Mouse (Mus musculus): ENCODE results near the gene Kctd15. TPM values are rescaled to one million over a fixed set of nuclear protein-coding genes. Genes with fewer than 3 reads are reported as not detected.

Kctd15 gene
- polyA plus RNA-seq, 1 experiment = 26.7 TPM

GRCm38 (mm10) chr7:34632966-34633742 is 23.4 kb downstream of the Kctd15 start:
- H3ac ChIP-seq (ENCODE audit: control insufficient read depth, insufficient read length, low read depth) = no peak overlapping the region
- TF ChIP-seq FOSL1 (IDR thresholded peaks at IDR 0.05; ENCODE audit: insufficient read depth, low read length, poor library complexity, severe bottlenecking) (no peak), MYOG (IDR thresholded peaks at IDR 0.05; ENCODE audit: control insufficient read depth, extremely low read depth, insufficient read length) (no peak), MYOD1 (IDR thresholded peaks at IDR 0.05; ENCODE audit: control insufficient read depth, insufficient read length, low read depth) (no peak), CEBPB (IDR thresholded peaks at IDR 0.05; ENCODE audit: low read depth) (no peak), CTCF (IDR thresholded peaks at IDR 0.05; ENCODE audit: control insufficient read depth, insufficient read depth, insufficient read length) (no peak), USF1 (IDR thresholded peaks at IDR 0.05; ENCODE audit: low read depth) (no peak), MAX (IDR thresholded peaks at IDR 0.05) (no peak)
- H3K36me3 ChIP-seq (ENCODE audit: control insufficient read depth, insufficient read depth) = no peaks in the 10 kb centered on the region
- no peaks in the 10 kb centered on the region for H3K79me3 ChIP-seq (ENCODE audit: low read depth)
- no peaks in the 10 kb centered on the region for H3K79me2 ChIP-seq (ENCODE audit: control insufficient read depth, insufficient read depth)
- no peak overlapping the region for H3K4me3 ChIP-seq (ENCODE audit: insufficient read depth, poor library complexity, severe bottlenecking)
- no peaks in the 10 kb centered on the region for H3K27me3 ChIP-seq (ENCODE audit: control insufficient read depth, insufficient read depth, insufficient read length)

GRCm38 (mm10) chr7:34630211-34631085 is 26.1 kb downstream of the Kctd15 start:
- Histone ChIP-seq H3K79me3 (ENCODE audit: low read depth) (no peaks in the 10 kb centered on the region), H3K27me3 (ENCODE audit: control insufficient read depth, insufficient read depth, insufficient read length) (no peaks in the 10 kb centered on the region), H3K79me2 (ENCODE audit: control insufficient read depth, insufficient read depth) (no peaks in the 10 kb centered on the region), H3ac (ENCODE audit: control insufficient read depth, insufficient read length, low read depth) (peak overlapping the region; percentile 6), H3K4me3 (ENCODE audit: insufficient read depth, poor library complexity, severe bottlenecking) (peak overlapping the region; percentile 14), H3K36me3 (ENCODE audit: control insufficient read depth, insufficient read depth) (no peaks in the 10 kb centered on the region)
- TF ChIP-seq MAX (IDR thresholded peaks at IDR 0.05) = no peak
- no peak for TF ChIP-seq MYOG (IDR thresholded peaks at IDR 0.05; ENCODE audit: control insufficient read depth, extremely low read depth, insufficient read length)
- TF ChIP-seq CEBPB (IDR thresholded peaks at IDR 0.05; ENCODE audit: low read depth) = peak; percentile 69
- no peak for TF ChIP-seq USF1 (IDR thresholded peaks at IDR 0.05; ENCODE audit: low read depth)
- peak; percentile 63 for TF ChIP-seq CTCF (IDR thresholded peaks at IDR 0.05; ENCODE audit: control insufficient read depth, insufficient read depth, insufficient read length)
- TF ChIP-seq FOSL1 (IDR thresholded peaks at IDR 0.05; ENCODE audit: insufficient read depth, low read length, poor library complexity, severe bottlenecking) = no peak
- TF ChIP-seq MYOD1 (IDR thresholded peaks at IDR 0.05; ENCODE audit: control insufficient read depth, insufficient read length, low read depth) = no peak

- Histone ChIP-seq H3K79me2 (ENCODE audit: control insufficient read depth, insufficient read depth) (no peaks in the 10 kb centered on the region), H3K79me3 (ENCODE audit: low read depth) (no peaks in the 10 kb centered on the region), H3ac (ENCODE audit: control insufficient read depth, insufficient read length, low read depth) (peak overlapping the region; percentile 32), H3K36me3 (ENCODE audit: control insufficient read depth, insufficient read depth) (no peaks in the 10 kb centered on the region), H3K27me3 (ENCODE audit: control insufficient read depth, insufficient read depth, insufficient read length) (no peaks in the 10 kb centered on the region), H3K4me3 (ENCODE audit: insufficient read depth, poor library complexity, severe bottlenecking) (no peak overlapping the region)
- TF ChIP-seq FOSL1 (IDR thresholded peaks at IDR 0.05; ENCODE audit: insufficient read depth, low read length, poor library complexity, severe bottlenecking) = no peak
- TF ChIP-seq USF1 (IDR thresholded peaks at IDR 0.05; ENCODE audit: low read depth) = no peak
- no peak for TF ChIP-seq MYOG (IDR thresholded peaks at IDR 0.05; ENCODE audit: control insufficient read depth, extremely low read depth, insufficient read length)
These were observed 26.8 kb downstream of the Kctd15 start for GRCm38 (mm10) chr7:34629702-34630210.

GRCm38 (mm10) chr7:34620411-34620810 is 36.1 kb downstream of the Kctd15 start:
- no peak for TF ChIP-seq CEBPB (IDR thresholded peaks at IDR 0.05; ENCODE audit: low read depth)
- TF ChIP-seq MYOG (IDR thresholded peaks at IDR 0.05; ENCODE audit: control insufficient read depth, extremely low read depth, insufficient read length) = no peak
- no peak for TF ChIP-seq MAX (IDR thresholded peaks at IDR 0.05)
- Histone ChIP-seq H3K27me3 (ENCODE audit: control insufficient read depth, insufficient read depth, insufficient read length) (no peaks in the 10 kb centered on the region), H3K79me2 (ENCODE audit: control insufficient read depth, insufficient read depth) (no peaks in the 10 kb centered on the region), H3K79me3 (ENCODE audit: low read depth) (no peaks in the 10 kb centered on the region), H3K36me3 (ENCODE audit: control insufficient read depth, insufficient read depth) (no peaks in the 10 kb centered on the region), H3ac (ENCODE audit: control insufficient read depth, insufficient read length, low read depth) (no peak overlapping the region), H3K4me3 (ENCODE audit: insufficient read depth, poor library complexity, severe bottlenecking) (no peak overlapping the region)

GRCm38 (mm10) chr7:34618141-34618890 is 38.2 kb downstream of the Kctd15 start:
- TF ChIP-seq MYOG (IDR thresholded peaks at IDR 0.05; ENCODE audit: control insufficient read depth, extremely low read depth, insufficient read length) (no peak), USF1 (IDR thresholded peaks at IDR 0.05; ENCODE audit: low read depth) (no peak), MYOD1 (IDR thresholded peaks at IDR 0.05; ENCODE audit: control insufficient read depth, insufficient read length, low read depth) (no peak), MAX (IDR thresholded peaks at IDR 0.05) (no peak), CEBPB (IDR thresholded peaks at IDR 0.05; ENCODE audit: low read depth) (no peak), CTCF (IDR thresholded peaks at IDR 0.05; ENCODE audit: control insufficient read depth, insufficient read depth, insufficient read length) (no peak), FOSL1 (IDR thresholded peaks at IDR 0.05; ENCODE audit: insufficient read depth, low read length, poor library complexity, severe bottlenecking) (no peak)
- no peak overlapping the region for H3ac ChIP-seq (ENCODE audit: control insufficient read depth, insufficient read length, low read depth)
- no peaks in the 10 kb centered on the region for H3K27me3 ChIP-seq (ENCODE audit: control insufficient read depth, insufficient read depth, insufficient read length)
- no peak overlapping the region for H3K4me3 ChIP-seq (ENCODE audit: insufficient read depth, poor library complexity, severe bottlenecking)
- no peaks in the 10 kb centered on the region for H3K36me3 ChIP-seq (ENCODE audit: control insufficient read depth, insufficient read depth)
- H3K79me2 ChIP-seq (ENCODE audit: control insufficient read depth, insufficient read depth) = no peaks in the 10 kb centered on the region
- H3K79me3 ChIP-seq (ENCODE audit: low read depth) = no peaks in the 10 kb centered on the region

Measured in C2C12 (cell line).